Mouse (Mus musculus) testis, adult 2 months (tissue): ENCODE measurements at regions not wholly inside any gene's neighbourhood (a gene's known extent, or its start where the extent isn't known, plus 50 kb on each side); places are given as distances from the start of the nearest gene placed in this dataset.

ENCODE experiments used
- CTCF ChIP-seq: fragments of 200-500 bp; IDR thresholded peaks from 2 replicates; pipeline ENCODE4 v1.5.1; 2012; ENCODE audit warnings: low read depth, mild to moderate bottlenecking, inconsistent platforms, low read length, moderate library complexity; ENCODE audit not compliant: control insufficient read depth, insufficient read depth, insufficient replicate concordance
- POLR2A ChIP-seq: fragments of 200-500 bp; IDR thresholded peaks from 2 replicates; pipeline ENCODE4 v1.6.1; 2012; ENCODE audit warnings: low read depth, mild to moderate bottlenecking, inconsistent platforms, low read length, moderate library complexity; ENCODE audit not compliant: control insufficient read depth

- TF ChIP-seq CTCF (no peak), POLR2A (no peak)
Measured at GRCm38 (mm10) chr11:64134571-64135307, 55.5 kb upstream of the Cox10 start.
